Mouse (Mus musculus) left cerebral cortex, adult 6 months (tissue): ENCODE results near the gene Olfr1373. TPM values are rescaled to one million over a fixed set of nuclear protein-coding genes. Genes with fewer than 3 reads are reported as not detected.

Experiments used
- long read RNA-seq, 2 experiments: library from polyadenylated mRNA; unstranded; transcript quantifications; one replicate each; pipeline ENCODE4 v2.0.0; 2019 to 2020
- polyA plus RNA-seq: library from polyadenylated mRNA; unstranded; fragments of <200 nt; fragmentation: Nextera tagmentation; gene quantifications from 2 replicates; pipeline ENCODE4 v1.2.3, GENCODE M21; 2021

The Olfr1373 gene
- not detected in 2 replicates for polyA plus RNA-seq
- long read RNA-seq, experiment 1: 0 reads
- long read RNA-seq, experiment 2: 0 reads

GRCm38 (mm10) chr11:52145428-52145827, at the start of gene Olfr1373:
Gene Olfr1373, minus strand, starts transcription at chr11:52145528.

DNA sequence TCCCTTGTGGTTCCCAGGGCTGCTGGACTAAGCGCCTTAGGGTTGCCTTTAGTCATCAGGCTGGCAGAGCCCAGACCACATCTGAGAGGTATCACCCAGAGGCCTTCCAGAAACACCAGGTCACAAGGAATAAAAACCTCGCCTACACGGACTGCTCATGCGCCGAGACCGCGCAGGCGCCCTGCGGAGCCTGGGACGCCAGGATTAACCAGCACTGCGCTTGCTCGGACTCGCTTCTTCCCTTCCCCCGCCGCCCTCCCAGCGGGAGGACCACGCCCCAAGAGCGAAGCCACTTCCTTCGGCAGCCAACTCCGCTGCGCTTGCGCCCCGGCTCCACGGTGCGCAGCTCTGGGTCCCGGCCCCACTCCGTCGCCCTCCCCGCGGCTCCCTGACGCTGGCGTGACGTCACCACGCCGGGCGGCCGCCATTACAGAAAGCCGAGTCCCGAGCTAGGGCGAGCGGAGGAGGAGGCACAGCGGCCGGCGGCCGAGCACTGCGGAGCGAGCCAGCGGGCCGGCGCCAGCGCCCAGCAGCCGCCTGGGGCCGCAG, 46.9 kb downstream of the Olfr1373 start, which contains the start of gene Ppp2ca:
Gene Ppp2ca, plus strand, starts transcription at position 284 of the 549 bp plus-strand sequence.

Other genes starting within 250 kb of the Olfr1373 start
- 28.9 and 48.8 TPM in 2 replicates for gene Cdkn2aipnl, start 177.9 kb downstream of the Olfr1373 start, polyA plus RNA-seq
- 135 and 153 TPM in 2 replicates for gene Ube2b, start 144.8 kb downstream of the Olfr1373 start, polyA plus RNA-seq
- gene Cdkl3, start 141.3 kb downstream of the Olfr1373 start, polyA plus RNA-seq: 8.5 and 10.3 TPM in 2 replicates
- gene Ppp2ca, start 46.8 kb downstream of the Olfr1373 start, polyA plus RNA-seq: 18.8 and 54.2 TPM in 2 replicates
- not detected in 2 replicates for gene Olfr1371, start 68.5 kb upstream of the Olfr1373 start, polyA plus RNA-seq
- gene Skp1a, start 86.5 kb upstream of the Olfr1373 start, polyA plus RNA-seq: 867 and 870 TPM in 2 replicates
- gene Tcf7, start 137.5 kb upstream of the Olfr1373 start, polyA plus RNA-seq: 0.87 and 3.0 TPM in 2 replicates
- 492 and 591 TPM in 2 replicates for gene Vdac1, start 215.3 kb upstream of the Olfr1373 start, polyA plus RNA-seq